Mouse (Mus musculus): ENCODE measurements at regions not wholly inside any gene's neighbourhood (a gene's known extent, or its start where the extent isn't known, plus 50 kb on each side); places are given as distances from the start of the nearest gene placed in this dataset.
A peak's percentile ranks its signal among the peaks of the same experiment; 100 is the strongest.

DNA sequence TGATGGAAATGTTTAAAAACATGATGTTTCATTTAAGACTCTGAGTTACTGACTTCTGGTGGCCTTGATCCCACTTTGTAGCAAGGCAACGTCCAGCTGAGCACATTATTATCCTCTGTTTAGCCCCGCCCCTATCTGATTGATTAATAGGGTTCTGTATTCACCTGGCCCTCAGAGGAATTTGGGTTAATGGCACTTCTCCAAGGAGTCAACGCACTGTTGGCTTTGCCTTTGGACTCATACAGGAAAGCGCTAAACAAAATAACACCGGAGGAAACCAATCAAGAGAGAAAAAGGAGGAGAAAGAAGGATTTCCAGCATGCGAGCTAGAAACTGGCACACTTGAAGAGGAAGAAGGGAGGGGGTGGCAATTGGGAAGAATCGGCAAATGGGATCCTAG, 497.1 kb downstream of the Nedd1 start:
- DNase-seq, result no peak

DNA sequence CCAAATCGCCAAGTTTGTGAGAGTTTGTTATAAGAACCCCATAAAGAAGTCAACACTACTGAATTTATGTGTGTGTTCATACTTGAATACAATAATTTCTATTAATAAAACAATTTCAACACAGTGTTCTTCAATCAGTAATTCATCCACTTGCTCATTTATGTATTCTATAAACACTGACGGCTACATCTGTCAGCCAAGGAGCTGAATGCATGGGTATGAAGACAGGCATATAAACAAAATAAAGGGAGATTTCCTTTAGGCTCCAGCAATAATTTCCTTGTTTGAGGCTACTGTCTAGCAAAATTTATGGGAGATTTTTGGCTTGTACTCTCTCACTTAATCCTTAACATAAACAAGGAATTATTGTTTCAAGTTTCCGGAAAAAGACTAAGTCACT, 502.9 kb downstream of the Nedd1 start:
- no peak for DNase-seq

GRCm38 (mm10) chr10:92170856-92171255, 551.4 kb downstream of the Nedd1 start:
- no peak for DNase-seq

GRCm38 (mm10) chr10:92166057-92166456, 556.2 kb downstream of the Nedd1 start:
- no peak for DNase-seq

DNA sequence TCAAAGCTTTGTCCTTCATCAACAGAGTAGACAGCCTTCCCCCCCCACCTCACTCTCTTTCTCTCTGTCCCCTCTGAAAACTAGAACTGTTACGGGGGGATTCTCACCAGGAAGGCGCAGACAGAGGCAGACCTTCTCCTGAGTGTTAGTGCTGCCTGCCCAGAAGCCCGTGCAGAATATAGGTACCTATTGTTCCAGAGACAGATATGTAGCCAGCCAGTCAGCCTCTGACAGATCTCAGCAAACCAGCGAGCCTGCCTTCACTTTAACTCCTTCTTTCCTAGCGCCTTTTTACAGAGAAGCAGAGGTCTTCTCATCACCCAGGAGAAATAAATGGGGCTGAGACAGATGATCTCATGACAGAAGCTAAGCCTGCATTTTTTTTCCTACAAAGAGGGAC, 557.2 kb downstream of the Nedd1 start:
- DNase-seq, result no peak

- DNase-seq, result no peak
Observed at GRCm38 (mm10) chr10:92164648-92164960, 557.6 kb downstream of the Nedd1 start.

DNA sequence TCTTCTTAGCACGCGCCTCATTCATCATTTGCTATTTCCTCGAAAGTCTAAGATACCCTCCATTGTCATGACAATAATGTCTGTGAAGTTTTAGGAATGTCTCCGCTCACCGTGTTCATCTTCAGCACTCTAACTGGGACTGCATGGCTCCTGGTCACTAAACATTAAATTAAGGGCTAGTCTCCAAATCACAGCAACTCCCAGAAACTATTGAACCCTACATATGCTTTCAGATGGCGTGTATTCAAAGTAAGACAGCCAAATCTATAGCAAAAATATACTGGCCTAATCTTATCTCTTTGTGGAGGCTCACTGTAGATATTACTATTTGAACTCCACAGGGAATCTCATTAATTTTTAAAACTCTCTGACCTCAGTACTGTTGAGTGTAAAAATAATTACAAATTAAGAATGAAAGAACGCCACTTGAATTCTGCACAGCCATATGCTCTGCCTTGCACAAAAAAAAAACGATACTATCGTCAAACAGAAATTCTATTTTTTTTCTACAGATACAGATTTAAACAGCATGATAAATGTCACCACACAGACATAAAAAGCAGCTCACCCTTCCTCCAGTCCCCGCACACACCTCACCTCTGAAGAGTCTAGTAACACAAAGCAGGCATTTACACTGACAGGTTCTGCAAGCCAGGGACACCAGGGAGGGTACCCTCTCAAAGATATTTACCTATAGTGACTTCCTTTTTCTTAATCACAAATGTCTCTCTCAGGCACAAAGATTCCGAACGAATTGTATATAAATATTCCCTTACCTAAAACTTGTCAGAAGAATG, 558.2 kb downstream of the Nedd1 start:
- no peak for DNase-seq

DNA sequence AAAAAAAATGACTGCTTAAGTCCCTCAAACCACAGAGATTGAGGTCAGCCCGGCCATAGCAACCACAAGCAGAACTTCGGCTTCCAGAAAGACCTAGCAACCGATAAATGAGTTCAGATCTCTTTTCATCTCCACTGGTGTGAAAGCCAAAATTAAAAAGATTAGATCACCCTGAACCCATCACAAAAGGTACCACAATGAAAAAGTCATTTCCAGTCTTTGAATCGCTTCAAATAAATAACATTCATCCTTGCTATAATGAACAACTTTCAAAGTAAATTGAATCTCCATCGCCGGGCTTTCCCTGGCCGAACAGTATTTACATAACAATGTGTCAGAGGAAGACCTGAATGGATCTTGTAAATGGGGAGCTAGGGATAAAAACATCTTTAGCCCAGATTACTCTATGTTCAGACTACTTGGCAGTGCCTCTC, 559.1 kb downstream of the Nedd1 start:
- DNase-seq, result no peak

GRCm38 (mm10) chr10:92162473-92163011, 559.7 kb downstream of the Nedd1 start:
- DNase-seq, result peak in 1 of 2 experiments; percentile 1

- DNase-seq, result no peak
Observed at GRCm38 (mm10) chr10:92161501-92161900, 560.7 kb downstream of the Nedd1 start.

GRCm38 (mm10) chr10:92146263-92146662, 576.0 kb downstream of the Nedd1 start:
- DNase-seq, result no peak

GRCm38 (mm10) chr10:92135521-92135920, 586.7 kb downstream of the Nedd1 start:
- DNase-seq, result no peak

DNA sequence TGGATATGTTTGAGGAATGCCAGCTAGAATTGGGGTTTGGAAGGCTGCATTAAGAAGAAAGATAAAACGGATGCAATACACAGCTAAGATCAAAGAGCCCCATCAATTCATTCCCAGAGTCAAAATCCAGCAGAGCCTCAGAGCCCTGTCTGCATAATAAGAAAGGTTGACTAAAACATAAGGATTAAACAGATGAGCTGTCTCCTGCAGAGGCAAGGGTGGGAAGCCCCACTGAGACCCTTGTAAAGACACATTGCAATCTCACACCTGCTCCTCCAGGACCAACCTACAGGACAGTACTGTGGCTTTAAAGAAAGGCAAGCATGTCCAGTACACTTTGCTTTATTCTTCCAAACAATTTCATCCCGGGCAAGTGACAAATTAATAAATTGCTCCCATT, 609.4 kb downstream of the Nedd1 start:
- DNase-seq, result no peak

DNA sequence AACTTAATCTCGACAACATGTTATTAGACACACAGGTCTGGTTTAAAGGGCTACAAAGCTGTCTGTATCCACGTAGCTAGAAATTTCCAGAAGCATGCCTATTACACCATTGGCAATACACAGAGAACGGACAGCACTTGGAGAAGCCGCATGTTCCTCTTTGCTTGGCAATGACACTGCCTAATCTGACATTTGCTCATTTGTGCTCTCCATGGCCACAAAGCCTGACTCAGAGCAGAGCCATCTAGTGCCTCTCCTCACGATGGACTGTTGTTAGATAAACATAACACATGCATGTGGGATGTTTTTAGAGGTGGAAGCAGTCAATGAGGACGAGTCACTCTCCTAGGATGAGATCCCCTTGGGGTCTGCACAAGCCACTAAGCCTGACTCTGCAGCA, 615.9 kb downstream of the Nedd1 start:
- DNase-seq, result no peak

- no peak for DNase-seq
Observed at GRCm38 (mm10) chr10:92103887-92104286, 618.3 kb downstream of the Nedd1 start.

- no peak for DNase-seq
Observed at GRCm38 (mm10) chr10:92102755-92103154, 619.5 kb downstream of the Nedd1 start.

DNA sequence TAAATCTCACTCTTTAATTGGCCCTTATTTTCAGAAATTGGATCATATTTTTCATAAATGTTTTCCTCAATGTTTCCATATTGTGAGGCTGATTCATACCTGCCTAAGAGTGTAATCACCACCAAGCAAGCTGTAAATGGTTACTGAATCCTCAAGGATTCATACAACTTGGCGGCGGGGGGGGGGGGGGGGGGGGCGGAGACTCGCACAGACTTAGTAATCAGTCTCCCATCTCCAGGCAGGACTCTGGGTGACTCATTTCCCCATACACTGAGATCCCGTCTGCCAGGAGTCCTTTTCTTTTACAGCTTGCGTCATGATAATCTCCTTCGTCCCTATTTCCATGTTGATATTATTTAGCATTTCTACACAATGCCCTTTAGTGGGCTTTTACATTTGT, 624.7 kb downstream of the Nedd1 start:
- DNase-seq, result no peak

DNA sequence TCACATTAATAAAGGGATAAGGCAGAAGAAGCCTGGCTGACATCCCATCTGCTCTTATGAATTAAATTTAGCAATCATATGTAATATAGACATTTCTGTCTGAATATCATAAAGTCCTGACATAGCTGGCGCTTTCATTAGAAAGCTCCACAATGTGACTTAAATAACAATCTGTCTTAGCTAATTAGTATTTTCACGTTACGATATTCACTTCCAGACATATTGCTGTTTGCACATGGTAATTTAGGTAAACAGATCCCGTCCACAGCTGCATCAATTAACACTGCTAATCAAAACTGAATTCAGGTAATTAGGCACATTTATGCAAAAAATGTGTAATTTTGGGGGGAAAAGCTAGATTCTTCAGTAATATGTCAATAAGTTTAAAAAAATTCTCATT, 625.1 kb downstream of the Nedd1 start:
- DNase-seq, result no peak

GRCm38 (mm10) chr10:92091480-92092395, 630.5 kb downstream of the Nedd1 start:
- DNase-seq, result no peak

- no peak for DNase-seq
Observed at GRCm38 (mm10) chr10:92082111-92082510, 640.1 kb downstream of the Nedd1 start.

DNA sequence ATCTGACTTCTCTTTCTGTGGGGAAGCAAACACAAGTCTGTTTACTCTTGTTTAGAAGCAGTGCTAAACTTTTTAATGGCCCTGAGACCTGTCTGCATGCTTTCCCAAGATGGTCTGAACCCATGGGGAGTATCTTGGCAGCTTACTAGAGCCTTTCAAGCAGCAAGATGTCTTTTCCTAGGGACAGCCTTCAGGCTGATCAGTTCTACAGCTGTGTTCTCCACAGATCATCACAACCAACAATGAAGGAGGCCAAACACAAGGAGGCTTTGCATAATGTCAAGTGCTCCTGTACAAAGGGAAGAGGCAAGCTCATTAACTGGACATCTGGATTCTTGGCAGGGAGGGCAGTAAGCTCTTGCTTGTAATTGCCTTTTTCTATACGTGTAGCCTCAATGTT, 641.0 kb downstream of the Nedd1 start:
- no peak for DNase-seq

- no peak for DNase-seq
Observed at GRCm38 (mm10) chr10:92079421-92079820, 642.8 kb downstream of the Nedd1 start.

DNA sequence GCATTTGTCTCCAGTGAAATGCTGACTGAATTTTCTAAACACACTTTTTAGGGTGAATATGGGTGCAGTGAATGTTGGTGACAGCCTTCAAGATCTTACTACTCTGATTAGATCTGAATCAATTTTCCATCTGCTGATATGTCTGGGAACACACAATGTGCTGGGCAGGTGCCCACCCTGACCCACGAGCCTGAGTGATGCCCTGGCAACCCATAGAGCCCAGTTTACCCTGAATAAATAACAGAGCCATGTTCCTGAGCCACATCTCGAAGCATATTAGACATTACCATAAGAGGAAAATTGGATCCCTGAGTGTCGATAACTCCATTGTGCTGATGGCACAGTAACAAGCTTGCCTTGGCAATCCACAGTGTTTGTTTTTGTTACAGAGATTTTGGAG, 644.9 kb downstream of the Nedd1 start:
- no peak for DNase-seq

DNA sequence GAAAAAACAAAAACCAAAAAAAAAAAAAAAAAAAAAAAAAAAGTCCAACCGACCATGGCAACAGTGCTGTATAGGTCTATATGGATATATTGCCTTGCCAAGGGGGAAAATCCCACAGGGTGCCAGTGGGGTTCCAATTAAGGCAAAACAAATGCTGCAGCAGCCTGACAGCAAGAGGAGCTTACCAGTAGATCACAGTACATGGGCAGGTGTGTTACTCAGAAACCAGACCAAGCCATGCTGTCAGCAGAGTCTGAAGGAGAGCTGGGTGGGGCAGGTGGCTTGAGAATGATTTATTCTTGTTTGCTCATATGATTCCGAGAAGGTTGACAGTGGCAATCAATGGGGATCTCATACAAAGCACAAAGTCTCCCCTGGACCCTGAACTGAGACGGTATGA, 645.5 kb downstream of the Nedd1 start:
- DNase-seq, result peak in 1 of 2 experiments; percentile 19
